Mouse (Mus musculus) hematopoietic stem cell, adult 5-6 weeks (primary cell): ENCODE data around the gene Slc39a7. TPM values are rescaled to one million over a fixed set of nuclear protein-coding genes. Genes with fewer than 3 reads are reported as not detected.

Source experiments
- ATAC-seq, 2 experiments: fragments of 125-278 bp in 1 of 2; replicated peaks in 1 of 2; 2 replicates each; pipeline ENCODE4 v1.8.0; 2016 to 2017; ENCODE audit warnings: inconsistent platforms in 2 of 2, mild to moderate bottlenecking in 2 of 2, moderate number of reproducible peaks in 2 of 2, low read depth in 1 of 2, moderate TSS enrichment in 1 of 2; ENCODE audit not compliant: low FRiP score in 2 of 2, poor library complexity in 2 of 2, severe bottlenecking in 2 of 2, insufficient read depth in 1 of 2, low TSS enrichment in 1 of 2
- total RNA-seq: library from RNA; stranded (forward); fragments of 172-1452, 232-1000 nt; gene quantifications from 2 replicates; pipeline ENCODE4 v1.2.3, GENCODE M21; 2017

The Slc39a7 gene
- 60.8 and 96.9 TPM in 2 replicates for total RNA-seq

DNA sequence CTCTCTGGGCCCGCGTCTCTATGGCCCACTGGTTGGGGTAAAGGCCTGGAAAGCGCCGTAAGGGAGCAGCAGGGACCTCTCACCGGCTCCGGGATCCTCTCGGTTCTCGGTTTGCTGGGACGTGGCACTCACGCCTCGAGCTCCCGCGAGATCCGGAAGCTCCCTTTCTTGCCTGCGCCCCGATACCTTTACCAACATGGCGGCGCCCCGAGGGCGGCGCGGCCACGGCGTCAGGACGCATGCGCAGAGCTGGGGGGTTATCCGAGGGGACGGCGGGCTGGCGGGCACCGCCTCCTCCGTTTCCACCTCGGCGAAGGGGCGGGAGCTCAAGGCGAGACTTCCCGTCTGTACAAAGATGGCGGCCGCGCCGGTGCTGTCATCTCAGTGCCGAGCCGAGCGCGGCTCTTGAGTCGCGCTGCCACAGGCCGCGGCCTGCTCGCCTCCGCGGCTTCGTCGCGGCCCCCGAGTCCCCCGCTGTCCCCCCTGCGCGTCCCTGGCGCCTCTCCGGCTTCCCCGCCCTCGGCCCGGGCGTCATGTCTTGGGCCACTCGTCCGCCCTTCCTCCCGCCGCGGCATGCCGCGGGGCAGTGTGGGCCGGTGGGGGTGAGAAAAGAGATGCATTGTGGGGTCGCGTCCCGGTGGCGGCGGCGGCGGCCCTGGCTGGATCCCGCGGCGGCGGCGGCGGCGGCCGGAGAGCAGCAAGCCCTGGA lies at the start of gene Slc39a7, which contains the start of gene Rxrb:
Slc39a7 (minus strand) TSS at position 218 of the 709 bp plus-strand sequence.
Rxrb (plus strand) TSS at position 348 of the 709 bp plus-strand sequence.
- ATAC-seq = peak; percentile 44 to 55

DNA sequence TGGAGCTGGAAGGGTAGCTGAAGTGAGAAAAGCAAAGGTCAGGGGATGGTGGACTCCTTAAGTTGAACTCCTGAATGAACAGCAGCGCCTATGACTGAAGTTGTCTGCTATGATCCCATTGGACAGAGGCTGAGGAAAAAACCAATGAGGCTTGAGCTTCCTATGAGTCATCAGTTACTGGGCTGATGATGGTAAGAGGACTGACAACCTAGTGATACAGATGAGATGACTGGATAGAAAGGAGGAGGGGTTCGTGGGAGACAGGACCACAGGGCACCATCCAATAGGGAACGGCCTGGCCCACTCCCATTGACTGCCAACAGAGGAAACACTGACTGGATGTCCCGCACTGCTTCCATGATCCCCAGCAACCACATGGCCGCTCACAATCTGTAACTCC lies 48.1 kb upstream of the Slc39a7 start:
- peak; percentile 47 to 86; a peak in 3 of 4 replicates for ATAC-seq

DNA sequence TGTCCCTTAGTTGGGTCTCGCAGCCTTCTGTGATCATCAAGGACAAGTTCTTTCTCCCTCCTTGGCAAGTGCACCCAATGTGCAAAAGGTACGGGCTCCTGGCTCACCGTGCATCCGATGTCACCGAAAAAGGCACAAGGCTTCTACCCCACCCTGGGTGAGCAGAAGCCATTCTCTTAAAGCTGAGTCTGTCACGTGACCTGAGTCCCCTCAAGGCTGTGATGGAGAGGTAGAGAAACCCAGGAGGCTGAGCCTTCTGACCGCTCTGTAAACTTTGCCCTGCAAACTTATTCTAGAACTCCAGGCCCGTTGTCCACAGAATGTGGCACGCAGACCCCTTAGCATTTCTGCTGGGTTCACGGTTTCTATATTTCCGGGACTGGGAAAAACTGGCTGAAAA lies 47.5 kb upstream of the Slc39a7 start:
- ATAC-seq = no peak

DNA sequence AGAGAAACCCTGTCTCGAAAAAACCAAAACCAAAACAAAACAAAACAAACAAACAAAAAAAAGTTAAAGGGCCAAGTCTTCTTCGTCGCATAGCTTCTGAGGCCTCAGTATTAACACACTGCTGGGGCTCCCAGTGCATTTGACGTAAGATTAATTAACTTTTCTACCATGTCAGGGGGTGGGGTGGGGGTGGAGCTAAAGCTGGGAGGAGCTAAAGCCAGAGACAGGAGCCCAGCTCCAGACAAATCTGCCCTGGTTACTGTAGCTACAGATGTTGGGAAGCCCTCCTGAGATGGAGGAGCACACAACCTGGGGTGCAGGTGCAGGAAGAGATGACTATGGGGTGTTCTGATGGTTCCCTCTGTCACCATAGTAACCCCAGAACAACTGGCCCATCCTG lies 46.7 kb upstream of the Slc39a7 start:
- ATAC-seq = no peak

DNA sequence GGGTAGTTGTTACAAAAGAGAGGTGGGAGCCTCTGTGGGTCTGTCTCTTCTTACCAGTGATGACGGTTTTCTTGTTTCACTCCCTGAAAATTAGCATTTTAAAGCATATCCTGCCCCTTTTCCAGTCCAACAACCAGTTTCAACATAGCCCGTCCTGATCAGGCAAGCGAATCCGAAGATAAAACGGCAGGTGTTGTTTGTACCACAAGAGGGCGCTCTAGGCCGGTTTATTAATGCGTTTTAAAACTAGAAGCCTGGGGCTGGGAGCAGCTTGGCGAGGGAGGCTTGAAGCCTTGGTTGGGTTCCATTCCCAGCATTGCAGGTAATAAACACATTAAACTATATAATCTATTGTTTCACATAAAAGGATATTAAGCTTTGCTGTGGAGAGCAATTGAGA lies 46.1 kb upstream of the Slc39a7 start:
- ATAC-seq = peak; percentile 59 to 64; a peak in 3 of 4 replicates

DNA sequence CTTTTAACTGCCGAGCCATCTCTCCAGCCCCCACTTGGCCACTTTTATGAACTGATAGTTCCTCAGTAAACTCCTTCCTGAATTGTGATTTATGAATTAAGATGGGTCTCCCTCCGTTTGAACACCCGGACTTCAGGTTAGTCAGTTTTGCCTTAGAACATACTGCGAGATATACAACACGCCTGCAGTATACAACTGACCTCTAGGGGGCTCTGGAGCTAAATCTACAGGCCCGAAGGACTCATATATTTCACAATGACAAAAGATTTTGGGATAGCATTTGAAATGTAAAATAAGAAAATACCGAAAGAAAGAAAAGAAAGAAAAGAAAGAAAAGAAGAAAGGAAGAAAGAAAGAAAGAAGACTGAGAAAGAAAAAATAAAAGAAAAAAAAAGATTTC lies 43.8 kb upstream of the Slc39a7 start:
- ATAC-seq = no peak

DNA sequence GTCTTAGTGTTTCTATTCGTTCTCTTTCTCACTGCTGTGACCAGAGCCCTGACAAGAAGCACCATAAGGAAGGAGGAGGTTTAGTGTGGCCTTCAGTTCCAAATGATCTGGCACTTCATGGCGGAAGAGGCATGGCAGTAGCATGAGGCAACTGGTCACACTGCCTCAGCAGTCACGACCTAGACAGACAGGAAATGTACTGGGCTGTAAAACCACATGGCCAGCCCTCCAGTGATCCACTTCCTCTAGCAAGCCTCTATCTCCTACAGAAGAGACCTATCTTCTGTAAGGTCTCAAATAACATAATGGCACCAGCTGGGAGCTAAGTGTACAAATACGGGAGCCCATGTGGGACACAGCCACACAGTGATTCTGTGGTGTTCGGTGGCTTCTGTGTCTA lies 40.6 kb upstream of the Slc39a7 start:
- peak; percentile 18 to 37; a peak in 2 of 4 replicates for ATAC-seq

DNA sequence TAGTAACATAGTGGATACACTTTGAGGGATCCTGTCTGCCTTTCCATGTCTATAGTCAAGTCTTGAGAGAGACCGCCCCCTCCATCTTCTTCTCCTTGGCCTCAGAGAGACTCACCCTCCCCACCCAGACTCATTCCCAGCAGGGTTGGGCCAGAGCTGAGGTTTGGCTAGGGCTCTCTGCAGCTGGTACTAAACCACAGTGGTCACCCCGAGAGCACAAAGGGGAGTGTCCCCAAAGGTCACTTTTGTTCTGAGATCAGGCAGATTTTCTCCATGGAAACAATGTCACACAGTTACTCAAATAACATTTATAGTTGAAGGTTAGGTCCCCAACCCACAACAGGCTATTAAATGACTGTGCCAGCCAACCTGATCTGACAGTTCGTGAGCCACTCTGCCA lies 37.4 kb upstream of the Slc39a7 start:
- peak; percentile 35 to 62; a peak in 3 of 4 replicates for ATAC-seq

DNA sequence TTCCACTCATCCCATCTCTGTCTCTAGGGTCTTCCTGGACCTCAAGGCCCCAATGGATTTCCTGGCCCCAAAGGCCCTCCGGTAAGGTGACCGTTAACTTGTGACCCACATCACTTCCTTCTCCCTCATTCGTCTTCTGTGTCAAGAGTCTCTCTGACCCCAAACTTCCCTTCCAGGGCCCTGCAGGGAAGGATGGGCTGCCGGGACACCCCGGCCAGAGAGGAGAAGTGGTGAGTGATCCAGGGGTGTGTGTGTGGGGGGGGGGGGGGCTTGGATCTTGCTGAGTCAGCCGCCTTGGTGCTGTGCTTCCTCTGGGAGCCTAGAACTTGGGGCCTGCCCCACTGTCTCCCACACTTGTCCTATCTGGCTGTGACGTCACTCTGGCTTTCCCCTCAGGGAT lies 25.7 kb upstream of the Slc39a7 start:
- peak; percentile 34 to 58; a peak in 3 of 4 replicates for ATAC-seq

DNA sequence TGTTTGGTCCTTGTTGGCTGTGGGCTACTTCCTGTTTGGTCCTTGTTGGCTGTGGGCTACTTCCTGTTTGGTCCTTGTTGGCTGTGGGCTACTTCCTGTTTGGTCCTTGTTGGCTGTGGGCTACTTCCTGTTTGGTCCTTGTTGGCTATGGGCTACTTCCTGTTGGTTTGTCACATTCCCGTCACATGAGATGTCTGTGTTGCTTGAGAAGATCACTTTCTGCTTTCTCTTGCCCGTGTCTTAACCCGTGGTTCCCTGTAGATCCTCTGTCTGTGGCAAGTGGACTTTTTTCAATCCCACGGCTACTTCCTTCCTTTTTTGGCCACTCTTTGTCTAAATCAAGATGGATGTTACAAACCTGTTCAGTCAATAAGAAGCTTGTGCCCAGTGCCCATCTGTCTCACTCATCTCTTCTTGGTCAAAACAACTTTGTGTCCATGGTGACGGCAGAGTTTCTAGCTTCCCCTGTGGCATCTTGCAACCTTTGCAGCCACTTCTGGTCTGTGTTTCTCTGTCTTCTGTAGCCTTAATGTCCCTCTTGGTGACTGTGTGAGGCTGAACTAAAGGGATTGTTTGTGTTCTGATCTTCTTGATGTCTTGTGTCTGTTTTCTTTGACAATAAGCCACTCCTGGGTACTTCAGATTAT lies 16.0 kb upstream of the Slc39a7 start:
- peak; percentile 42 to 51; a peak in 2 of 4 replicates for ATAC-seq

DNA sequence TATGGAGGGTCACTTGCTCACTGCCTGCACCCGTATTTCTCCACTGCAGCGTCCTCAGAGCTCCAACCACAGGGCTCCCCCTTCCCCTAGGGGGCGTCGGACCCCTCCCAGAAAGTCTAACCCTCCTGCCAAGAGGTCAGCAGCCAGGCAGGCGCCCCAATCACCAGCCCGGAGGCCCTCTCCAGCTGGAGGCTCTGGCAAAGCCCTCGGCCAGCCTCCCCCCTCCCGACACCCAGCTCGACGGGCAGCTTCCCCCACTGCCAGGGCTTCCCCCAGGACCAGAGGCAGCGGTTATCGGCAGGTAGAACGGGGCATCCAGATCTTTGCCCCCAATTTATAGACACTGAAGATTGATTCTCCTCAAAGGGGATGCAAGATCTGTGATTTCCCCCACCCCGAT lies 14.5 kb upstream of the Slc39a7 start:
- no peak for ATAC-seq

DNA sequence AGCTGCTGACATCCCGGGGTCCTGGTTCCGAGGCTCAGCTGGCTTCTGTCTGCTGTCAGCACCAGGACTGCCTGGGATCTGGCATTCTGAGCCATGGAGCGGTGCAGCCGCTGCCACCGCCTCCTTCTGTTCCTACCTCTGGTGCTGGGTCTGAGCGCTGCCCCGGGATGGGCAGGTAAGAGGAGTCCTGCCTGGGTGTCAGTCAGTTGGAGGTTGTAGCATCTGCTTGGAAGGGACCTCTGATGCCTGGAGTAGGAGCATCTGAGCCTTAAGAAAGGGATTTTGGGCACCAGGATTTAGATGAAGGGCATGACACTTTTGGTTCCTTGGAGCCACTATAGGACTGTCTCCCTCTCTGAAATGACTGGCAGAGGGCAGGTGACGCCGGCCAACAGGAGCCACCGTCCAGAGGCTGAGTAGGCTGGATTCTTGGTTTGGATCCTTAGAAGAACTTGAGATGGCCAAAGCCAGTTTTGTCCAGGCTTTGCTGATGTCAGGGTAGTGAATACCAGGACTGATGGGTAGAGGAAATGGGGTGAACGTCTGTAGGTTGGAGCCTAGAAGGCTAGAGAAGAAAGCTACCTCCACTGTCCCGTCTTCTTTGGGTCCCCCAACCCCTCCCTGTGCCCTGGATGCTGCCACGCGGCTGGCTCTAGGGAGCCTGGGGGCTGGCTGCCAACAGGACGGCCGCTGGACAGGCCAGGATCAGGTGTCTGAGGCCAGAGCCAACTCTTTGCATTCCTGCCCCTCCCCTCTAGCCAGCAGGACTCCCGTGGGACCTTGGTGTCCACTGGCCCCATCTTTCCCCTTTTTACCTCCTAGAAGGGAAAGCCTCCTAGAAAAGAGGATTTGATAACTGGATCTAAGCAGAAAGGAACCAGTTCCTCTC lies 8.3 kb upstream of the Slc39a7 start:
- ATAC-seq = no peak

DNA sequence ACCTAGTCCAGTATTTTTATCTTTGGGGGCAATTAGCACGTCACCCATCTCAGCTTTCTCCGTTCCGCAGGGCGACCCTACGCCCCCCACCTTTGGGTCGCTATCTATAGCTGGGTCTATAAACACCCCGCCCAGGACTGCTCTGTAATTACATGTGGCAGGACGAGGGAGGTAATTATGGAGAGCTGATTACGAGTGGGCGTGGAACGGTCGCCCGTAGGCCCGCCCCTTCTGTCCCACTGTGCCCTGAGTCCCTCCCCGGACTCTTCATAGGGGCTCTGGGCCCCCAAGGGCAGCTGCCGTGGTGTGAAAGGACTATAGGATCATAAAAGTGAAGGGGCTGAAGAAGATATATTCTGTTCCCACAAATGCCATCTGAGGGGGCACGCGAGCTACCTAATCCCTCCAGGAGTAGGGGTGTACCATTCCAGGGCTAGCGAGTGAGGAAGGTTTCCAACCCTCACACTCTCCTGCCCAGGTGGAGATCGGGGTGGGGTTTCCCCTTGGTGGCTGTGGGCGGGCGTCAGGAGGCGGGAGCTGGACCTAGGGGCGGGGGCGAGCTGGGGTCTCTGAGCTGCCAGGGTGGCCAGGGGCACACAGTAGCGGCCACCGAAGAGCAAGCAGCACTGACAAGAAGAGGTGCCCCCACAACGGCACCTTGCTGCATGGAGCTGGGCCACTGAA lies 7.5 kb upstream of the Slc39a7 start, which contains the start of gene Col11a2:
Col11a2 (plus strand) TSS at position 560 of the 684 bp plus-strand sequence.
- ATAC-seq = no peak

DNA sequence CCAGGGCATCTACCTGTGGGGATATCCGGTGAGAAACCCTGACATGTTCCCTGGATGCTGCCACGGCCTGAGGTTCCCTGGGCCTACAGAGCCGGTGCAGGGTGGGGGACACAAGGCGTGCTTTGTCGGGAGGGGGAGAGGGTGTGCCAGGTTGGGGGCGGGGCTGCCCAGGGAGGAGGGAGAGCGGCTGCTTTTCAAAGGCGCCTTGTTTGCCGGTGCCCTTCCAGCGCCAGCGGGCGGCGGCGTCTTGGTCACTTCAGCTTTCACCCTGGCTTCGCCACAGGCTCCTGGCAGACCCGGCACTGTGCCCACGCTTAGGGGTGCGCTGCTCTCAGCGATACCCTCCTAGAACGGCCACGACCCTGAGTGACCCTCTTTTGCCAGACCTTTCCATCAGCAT lies 7.0 kb upstream of the Slc39a7 start:
- ATAC-seq = no peak

DNA sequence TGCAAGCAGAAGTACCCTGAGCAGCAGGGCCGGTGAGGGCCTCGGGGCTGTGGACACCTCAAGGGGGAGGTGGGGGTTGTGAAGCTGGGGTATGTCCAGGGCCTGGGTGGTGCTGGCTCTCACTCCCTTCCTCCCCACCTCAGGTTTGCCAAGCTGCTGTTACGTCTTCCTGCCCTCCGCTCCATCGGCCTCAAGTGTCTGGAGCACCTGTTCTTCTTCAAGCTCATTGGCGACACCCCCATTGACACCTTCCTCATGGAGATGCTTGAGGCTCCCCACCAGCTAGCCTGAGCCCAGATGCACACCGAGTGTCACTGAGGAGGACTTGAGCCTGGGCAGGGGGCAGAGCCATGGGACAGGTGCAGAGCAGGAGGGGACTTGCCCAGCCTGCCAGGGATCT lies 5.8 kb upstream of the Slc39a7 start:
- ATAC-seq = no peak

DNA sequence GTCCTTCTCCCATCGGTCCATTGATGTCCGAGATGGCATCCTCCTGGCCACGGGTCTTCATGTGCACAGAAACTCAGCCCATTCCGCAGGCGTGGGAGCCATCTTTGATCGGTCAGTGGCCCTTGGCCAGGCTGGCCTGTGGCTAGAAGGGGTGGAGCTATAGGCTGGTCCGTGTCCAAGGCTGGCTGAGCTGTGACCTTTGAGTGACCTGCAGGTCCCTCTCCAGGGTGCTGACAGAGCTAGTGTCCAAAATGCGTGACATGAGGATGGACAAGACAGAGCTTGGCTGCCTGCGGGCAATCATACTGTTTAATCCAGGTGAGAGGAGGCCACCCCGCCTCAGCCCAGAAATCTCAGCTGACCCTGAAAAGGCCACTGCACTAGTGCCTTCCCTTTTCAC lies 5.2 kb upstream of the Slc39a7 start:
- no peak for ATAC-seq

DNA sequence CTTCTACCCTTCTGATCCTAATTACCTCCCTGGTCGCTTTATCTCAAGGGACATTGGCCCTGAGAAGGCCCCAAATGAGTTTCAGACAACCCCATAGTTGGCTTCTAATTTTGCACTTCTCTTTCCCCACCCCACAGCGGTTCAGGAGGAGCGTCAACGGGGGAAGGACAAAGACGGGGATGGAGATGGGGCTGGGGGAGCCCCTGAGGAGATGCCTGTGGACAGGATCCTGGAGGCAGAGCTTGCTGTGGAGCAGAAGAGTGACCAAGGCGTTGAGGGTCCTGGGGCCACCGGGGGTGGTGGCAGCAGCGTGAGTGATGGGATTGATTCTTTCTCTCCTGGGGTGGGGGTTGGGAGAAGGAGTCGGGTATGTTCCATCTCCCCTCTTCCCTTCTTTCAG lies 4.0 kb upstream of the Slc39a7 start:
- ATAC-seq = no peak
